Mouse (Mus musculus) midbrain, embryonic 10.5 days (tissue): ENCODE measurements around the gene Creb5. TPM values are rescaled to one million over a fixed set of nuclear protein-coding genes. Genes with fewer than 3 reads are reported as not detected.

Source experiments
- DNase-seq: peaks from one replicate; pipeline ENCODE4 v3.0.0-alpha.2; 2017; ENCODE audit warnings: low spot score
- H3K27ac ChIP-seq: fragments of 300-500 bp; sonication (generic); replicated peaks from 2 replicates; pipeline ENCODE4 v1.5.1; 2016; ENCODE audit warnings: mild to moderate bottlenecking
- H3K27me3 ChIP-seq: fragments of 300-500 bp; sonication (generic); 2 replicates; pipeline ENCODE4 v1.6.1; 2016; ENCODE audit warnings: low read depth, mild to moderate bottlenecking; ENCODE audit not compliant: poor library complexity, severe bottlenecking
- H3K36me3 ChIP-seq: fragments of 300-500 bp; sonication (generic); 2 replicates; pipeline ENCODE4 v1.6.1; 2016; ENCODE audit warnings: mild to moderate bottlenecking, moderate library complexity
- H3K4me1 ChIP-seq: fragments of 300-500 bp; sonication (generic); 2 replicates; pipeline ENCODE4 v1.6.1; 2016
- H3K4me3 ChIP-seq: fragments of 300-500 bp; sonication (generic); 2 replicates; pipeline ENCODE4 v1.5.1; 2016; ENCODE audit warnings: mild to moderate bottlenecking, moderate library complexity
- H3K9me3 ChIP-seq: fragments of 300-500 bp; sonication (generic); replicated peaks from 2 replicates; pipeline ENCODE4 v1.6.1; 2016; ENCODE audit warnings: mild to moderate bottlenecking
- WGBS: fragments of 180-500 bp; shearing (Covaris S2); methylation state at CpG from one replicate; pipeline ENCODE4 v1.1.7; 2016; 5-methylcytosine and 5-hydroxymethylcytosine counted together
- polyA plus RNA-seq: library from polyadenylated mRNA; unstranded; fragments of >200 nt; fragmentation: Nextera tagmentation; extraction: Ambion mirVana; gene quantifications from 2 replicates; pipeline ENCODE4 v1.2.1, GENCODE M21; 2016

Gene Creb5
- polyA plus RNA-seq, 1 experiment from 2014 or later: 4.8 TPM

GRCm38 (mm10) chr6:53657483-53657882, 370.4 kb downstream of the Creb5 start:
- Histone ChIP-seq H3K4me3 (no peak overlapping the region), H3K4me1 (peaks cover 12% of the 10 kb centered on the region), H3K27me3 (no peaks in the 10 kb centered on the region), H3K9me3 (no peaks in the 10 kb centered on the region), H3K36me3 (no peaks in the 10 kb centered on the region), H3K27ac (no peak overlapping the region)
- WGBS: 75% methylated on average over 4 of the region's 4 CpGs
- DNase-seq: no peak

GRCm38 (mm10) chr6:53662858-53663833, 376.1 kb downstream of the Creb5 start:
- no peak for DNase-seq
- WGBS: 86% methylated on average over 11 of the region's 11 CpGs
- H3K9me3 ChIP-seq: no peaks in the 10 kb centered on the region
- 0 out of 2 replicates have a peak, but pooled peaks cover 2% of the 10 kb centered on the region for H3K4me1 ChIP-seq
- H3K36me3 ChIP-seq: no peaks in the 10 kb centered on the region
- no peaks in the 10 kb centered on the region for H3K27me3 ChIP-seq
- H3K4me3 ChIP-seq: no peak overlapping the region
- H3K27ac ChIP-seq: no peak overlapping the region

- no peak overlapping the region for H3K4me3 ChIP-seq
- 74% methylated on average over 1 of the region's 1 CpGs for WGBS
- DNase-seq: no peak
- no peaks in the 10 kb centered on the region for H3K27me3 ChIP-seq
- no peaks in the 10 kb centered on the region for H3K36me3 ChIP-seq
- H3K27ac ChIP-seq: no peak overlapping the region
- H3K4me1 ChIP-seq: 0 out of 2 replicates have a peak, but pooled peaks cover 2% of the 10 kb centered on the region
- H3K9me3 ChIP-seq: no peaks in the 10 kb centered on the region
Observed at GRCm38 (mm10) chr6:53664759-53665158, 377.7 kb downstream of the Creb5 start.

DNA sequence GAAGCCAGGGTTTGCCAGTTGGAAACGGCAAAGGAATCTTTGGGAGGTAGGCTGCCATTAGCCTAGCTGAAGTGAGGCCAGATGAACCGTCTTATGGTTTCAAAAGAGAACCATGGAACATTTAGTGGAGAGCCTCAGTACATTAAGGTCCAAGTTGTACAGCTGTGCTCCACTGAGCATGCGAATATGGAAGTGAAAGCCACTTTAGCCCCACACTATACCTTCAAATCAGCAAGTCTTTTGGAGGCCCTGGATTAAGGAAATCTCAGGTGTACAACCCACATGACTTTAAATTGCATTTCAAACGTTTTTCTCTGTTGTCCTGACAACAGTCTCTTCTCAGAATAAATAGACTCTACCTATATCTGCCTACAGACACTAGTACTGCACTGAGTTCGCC, 379.4 kb downstream of the Creb5 start:
- Histone ChIP-seq H3K4me3 (no peak overlapping the region), H3K9me3 (no peaks in the 10 kb centered on the region), H3K27ac (no peak overlapping the region), H3K36me3 (no peaks in the 10 kb centered on the region), H3K27me3 (no peaks in the 10 kb centered on the region), H3K4me1 (0 out of 2 replicates have a peak, but pooled peaks cover 2% of the 10 kb centered on the region)
- whole genome bisulfite sequencing: 82% methylated on average over 5 of the region's 5 CpGs
- DNase-seq: no peak

DNA sequence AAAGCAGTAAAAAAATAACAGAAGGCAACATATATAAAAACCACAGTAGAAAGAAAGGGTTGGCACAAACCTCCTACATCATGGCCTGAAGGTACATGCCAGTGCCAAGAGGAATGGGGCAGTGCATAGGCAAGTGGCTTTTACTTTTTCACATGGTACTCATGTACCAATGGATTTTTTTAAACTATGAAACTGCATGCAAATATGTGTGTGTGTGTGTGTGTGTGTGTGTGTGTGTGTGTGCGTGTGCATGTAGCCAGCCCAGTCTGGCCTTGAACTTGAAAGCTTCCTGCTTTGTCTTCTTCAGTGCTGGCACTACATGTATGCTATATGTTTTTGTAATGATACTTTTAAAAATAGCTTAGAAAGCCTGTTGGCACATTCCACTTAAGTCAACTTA, 391.2 kb downstream of the Creb5 start:
- WGBS: 97% methylated on average over 1 of the region's 1 CpGs
- Histone ChIP-seq H3K27ac (no peak overlapping the region), H3K9me3 (no peaks in the 10 kb centered on the region), H3K36me3 (no peaks in the 10 kb centered on the region), H3K27me3 (no peaks in the 10 kb centered on the region), H3K4me1 (peaks cover 4% of the 10 kb centered on the region; the same call in 1 of the 2 replicates), H3K4me3 (no peak overlapping the region)
- no peak for DNase-seq

DNA sequence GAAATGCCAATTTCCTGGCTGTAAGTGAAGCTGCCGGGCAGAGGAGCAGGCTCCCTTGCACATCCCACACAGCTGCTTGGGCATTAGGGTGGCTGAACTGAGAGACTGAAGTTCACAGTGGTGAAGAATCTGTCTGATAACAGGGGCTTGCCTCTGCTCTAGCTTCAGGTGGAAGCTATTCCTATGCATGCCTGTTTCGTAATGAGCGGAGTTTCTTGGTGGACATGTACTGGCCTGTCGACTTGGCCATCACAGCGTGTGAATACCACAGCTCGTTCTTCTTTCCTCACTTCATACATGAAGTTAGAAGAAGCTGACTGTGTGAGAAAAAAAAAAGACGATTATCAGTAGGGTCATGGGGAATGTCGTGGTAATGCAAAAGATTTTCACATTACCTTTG, 393.0 kb downstream of the Creb5 start:
- H3K36me3 ChIP-seq: no peaks in the 10 kb centered on the region
- no peak for DNase-seq
- no peak overlapping the region for H3K4me3 ChIP-seq
- H3K27me3 ChIP-seq: no peaks in the 10 kb centered on the region
- H3K4me1 ChIP-seq: peaks cover 4% of the 10 kb centered on the region; the same call in 1 of the 2 replicates
- WGBS: 91% methylated on average over 8 of the region's 8 CpGs
- H3K27ac ChIP-seq: no peak overlapping the region
- H3K9me3 ChIP-seq: no peaks in the 10 kb centered on the region

GRCm38 (mm10) chr6:53684416-53684815, 397.3 kb downstream of the Creb5 start:
- no peak overlapping the region for H3K27ac ChIP-seq
- DNase-seq: no peak
- H3K27me3 ChIP-seq: no peaks in the 10 kb centered on the region; the same call in 1 of the 2 replicates
- WGBS: 68% methylated on average over 2 of the region's 2 CpGs
- no peaks in the 10 kb centered on the region for H3K9me3 ChIP-seq
- no peak overlapping the region for H3K4me3 ChIP-seq
- H3K4me1 ChIP-seq: no peaks in the 10 kb centered on the region
- no peaks in the 10 kb centered on the region for H3K36me3 ChIP-seq

- Histone ChIP-seq H3K4me1 (no peaks in the 10 kb centered on the region), H3K27me3 (no peaks in the 10 kb centered on the region; the same call in 1 of the 2 replicates), H3K36me3 (no peaks in the 10 kb centered on the region), H3K4me3 (no peak overlapping the region), H3K9me3 (no peaks in the 10 kb centered on the region), H3K27ac (no peak overlapping the region)
- 82% methylated on average over 14 of the region's 14 CpGs for WGBS
- DNase-seq: no peak
Observed at GRCm38 (mm10) chr6:53685323-53685722, 398.3 kb downstream of the Creb5 start.

- WGBS: 83% methylated on average over 7 of the region's 7 CpGs
- Histone ChIP-seq H3K9me3 (no peaks in the 10 kb centered on the region), H3K36me3 (no peaks in the 10 kb centered on the region), H3K4me3 (no peak overlapping the region), H3K4me1 (no peaks in the 10 kb centered on the region), H3K27ac (no peak overlapping the region), H3K27me3 (no peaks in the 10 kb centered on the region; the same call in 1 of the 2 replicates)
- no peak for DNase-seq
Observed at GRCm38 (mm10) chr6:53688762-53689477, 401.9 kb downstream of the Creb5 start.

DNA sequence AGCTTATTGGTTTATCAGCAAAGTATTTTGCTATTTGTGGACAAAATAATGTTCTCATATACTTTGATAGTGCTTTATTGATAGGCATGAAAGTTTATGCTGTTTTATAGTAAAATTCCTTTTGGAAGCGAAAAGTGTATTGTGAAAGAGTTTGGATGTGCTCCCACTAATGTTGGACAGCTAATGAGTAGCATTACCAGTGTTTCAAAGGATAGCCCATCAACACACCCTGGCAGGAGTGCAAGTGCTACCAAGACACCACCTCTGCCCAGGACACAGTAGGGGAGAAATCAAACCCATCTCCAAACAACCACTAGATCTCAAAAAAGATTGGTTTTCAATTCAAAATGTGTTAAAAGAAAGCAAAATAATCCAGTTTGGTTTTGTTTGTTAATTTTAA, 403.9 kb downstream of the Creb5 start:
- 98% methylated on average over 1 of the region's 1 CpGs for WGBS
- no peaks in the 10 kb centered on the region for H3K36me3 ChIP-seq

DNA sequence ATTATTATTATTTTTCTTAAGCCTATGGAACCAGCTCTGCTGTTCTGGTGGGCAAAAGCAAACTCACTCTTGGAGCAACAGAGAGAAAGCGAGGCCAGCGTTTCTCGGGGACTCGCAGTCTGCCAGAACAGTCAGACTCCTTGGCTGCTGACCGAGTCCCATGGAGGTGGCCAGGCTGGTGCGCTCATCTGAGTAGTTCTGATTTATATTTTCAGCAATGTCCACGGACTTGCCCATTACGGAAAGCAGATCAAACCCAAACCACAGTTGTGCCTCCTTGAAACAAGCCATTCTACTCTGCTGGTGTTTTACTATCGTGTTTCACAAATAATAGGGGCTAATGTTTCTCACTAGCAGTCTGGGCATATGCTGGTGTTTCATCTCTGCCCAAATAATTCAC, 408.1 kb downstream of the Creb5 start:
- Histone ChIP-seq H3K4me1 (peaks cover 32% of the 10 kb centered on the region), H3K27me3 (peaks cover 8% of the 10 kb centered on the region), H3K27ac (no peak overlapping the region), H3K9me3 (no peaks in the 10 kb centered on the region), H3K4me3 (no peak overlapping the region), H3K36me3 (no peaks in the 10 kb centered on the region)
- 83% methylated on average over 9 of the region's 9 CpGs for WGBS
- DNase-seq: no peak

More for the DNA sequence above, 403.9 kb downstream of the Creb5 start:
- Histone ChIP-seq H3K27ac (no peak overlapping the region), H3K27me3 (no peaks in the 10 kb centered on the region), H3K4me1 (peaks cover under 1% of the 10 kb centered on the region; the same call in 1 of the 2 replicates), H3K9me3 (no peaks in the 10 kb centered on the region), H3K4me3 (no peak overlapping the region)
- DNase-seq: no peak

- 70% methylated on average over 6 of the region's 6 CpGs for WGBS
- Histone ChIP-seq H3K4me3 (no peak overlapping the region), H3K27me3 (peaks cover 8% of the 10 kb centered on the region), H3K4me1 (peaks cover 32% of the 10 kb centered on the region), H3K27ac (0 out of 2 replicates have a peak overlapping the region, but pooled peaks have one; percentile 18), H3K36me3 (no peaks in the 10 kb centered on the region), H3K9me3 (no peaks in the 10 kb centered on the region)
- DNase-seq: no peak
Observed at GRCm38 (mm10) chr6:53696471-53696870, 409.4 kb downstream of the Creb5 start.
